Comparison of ENCODE assay signal across 19 mouse cellular contexts in genomic region chr19:4131768-4132167, GRCm38 (mm10). TPM values are rescaled to one million over a fixed set of nuclear protein-coding genes. Genes with fewer than 3 reads are reported as not detected.
A peak's percentile ranks its signal among the peaks of the same experiment; 100 is the strongest.
DNase-seq lines count a peak whose midpoint lies in the region; ATAC-seq and TF ChIP-seq lines count a peak whose summit lies in the region.
"Had no signal": no experiment of that assay in that cellular context is flagged by ENCODE, and none has a peak within 500 bp of the region (broad histone marks: within the 10 kb centered on the region; RNA-seq: fewer than 3 reads in every experiment).

No protein-coding gene starts in this region.

- H3K4me3 ChIP-seq in testis, adult 2 months (ENCODE audit: control insufficient read depth, low read depth, low read length) = no peak overlapping the region
- H3K4me3 ChIP-seq in liver, embryonic 12.5 days = 0 out of 2 replicates have a peak overlapping the region, but pooled peaks have one; percentile 66
- H3K4me3 ChIP-seq in stomach, postnatal 0 days (ENCODE audit: low read depth, low read length) = no peak overlapping the region
- H3K4me3 ChIP-seq: embryonic facial prominence, embryonic 13.5 days; limb, embryonic 15.5 days had no signal

- H3K4me1 ChIP-seq in testis, adult 2 months (ENCODE audit: control insufficient read depth, insufficient read depth, low read length) = peaks cover 3% of the 10 kb centered on the region
- H3K4me1 ChIP-seq in liver, embryonic 12.5 days = peaks cover 60% of the 10 kb centered on the region
- H3K4me1 ChIP-seq in stomach, postnatal 0 days (replicated peaks; ENCODE audit: control insufficient read depth, insufficient read depth) = 0 out of 2 replicates have a peak, but pooled peaks cover under 1% of the 10 kb centered on the region

- TF ChIP-seq EP300 in stomach, postnatal 0 days (optimal IDR thresholded peaks at IDR 0.05) = no peak

- H3K9ac ChIP-seq in liver, embryonic 12.5 days = peak overlapping the region; percentile 74
- H3K9ac ChIP-seq in stomach, postnatal 0 days (ENCODE audit: low read length) = no peak overlapping the region
- H3K9ac ChIP-seq: embryonic facial prominence, embryonic 13.5 days; hindbrain, embryonic 14.5 days; limb, embryonic 15.5 days had no signal

- WGBS in liver, embryonic 12.5 days (ENCODE audit: insufficient replicate concordance) = 88% methylated on average over 2 of the region's 2 CpGs
- 79% methylated on average over 2 of the region's 2 CpGs for WGBS in stomach, postnatal 0 days

- no peak for TF ChIP-seq POLR2A in testis, adult 2 months (IDR thresholded peaks at IDR 0.05; ENCODE audit: control insufficient read depth, low read depth, low read length)

- H3K27ac ChIP-seq in testis, adult 2 months (ENCODE audit: control insufficient read depth, insufficient read depth, low read depth, low read length) = no peak overlapping the region
- peak overlapping the region; percentile 88 for H3K27ac ChIP-seq in liver, embryonic 12.5 days
- H3K27ac ChIP-seq in stomach, postnatal 0 days (replicated peaks) = no peak overlapping the region
- H3K27ac ChIP-seq: embryonic facial prominence, embryonic 13.5 days; hindbrain, embryonic 14.5 days; limb, embryonic 15.5 days had no signal

- H3K4me2 ChIP-seq in liver, embryonic 12.5 days = peak overlapping the region; percentile 85
- H3K4me2 ChIP-seq in stomach, postnatal 0 days (replicated peaks; ENCODE audit: low read depth) = no peak overlapping the region
- H3K4me2 ChIP-seq: embryonic facial prominence, embryonic 13.5 days; hindbrain, embryonic 14.5 days; limb, embryonic 15.5 days had no signal

- 0 out of 2 replicates have a peak, but pooled peaks have one; percentile 23 for ATAC-seq in cerebellum, adult (ENCODE audit: insufficient number of reproducible peaks, low FRiP score, low TSS enrichment)
- peak; percentile 17 for ATAC-seq in liver, embryonic 12.5 days
- ATAC-seq in stomach, postnatal 0 days (ENCODE audit: low FRiP score, low TSS enrichment) = no peak
- ATAC-seq: forebrain, embryonic 14.5 days; Patski had no signal

- H3K36me3 ChIP-seq in testis, adult 2 months (ENCODE audit: control insufficient read depth, insufficient read depth, low read length) = no peaks in the 10 kb centered on the region; the same call in 1 of the 2 replicates
- peaks cover 56% of the 10 kb centered on the region for H3K36me3 ChIP-seq in liver, embryonic 12.5 days
- H3K36me3 ChIP-seq in stomach, postnatal 0 days (ENCODE audit: control insufficient read depth, insufficient read depth, low read length) = peaks cover 20% of the 10 kb centered on the region

- no peaks in the 10 kb centered on the region for H3K9me3 ChIP-seq in liver, embryonic 12.5 days (replicated peaks)
- H3K9me3 ChIP-seq in stomach, postnatal 0 days (ENCODE audit: control insufficient read depth, low read length) = no peaks in the 10 kb centered on the region
- H3K9me3 ChIP-seq: embryonic facial prominence, embryonic 13.5 days; limb, embryonic 15.5 days had no signal

- H3K27me3 ChIP-seq in testis, adult 2 months (ENCODE audit: control insufficient read depth, insufficient read depth, low read length) = no peaks in the 10 kb centered on the region
- H3K27me3 ChIP-seq in liver, embryonic 12.5 days (replicated peaks) = no peaks in the 10 kb centered on the region
- no peaks in the 10 kb centered on the region for H3K27me3 ChIP-seq in stomach, postnatal 0 days (ENCODE audit: control insufficient read depth, insufficient read depth, low read length)
- H3K27me3 ChIP-seq: embryonic facial prominence, embryonic 13.5 days; limb, embryonic 15.5 days; Patski had no signal

- peak; percentile 9; the same call in 1 of the 2 replicates for TF ChIP-seq CTCF in testis, adult 2 months (IDR thresholded peaks at IDR 0.05; ENCODE audit: control insufficient read depth, insufficient read depth, insufficient replicate concordance, low read depth, low read length)
- TF ChIP-seq CTCF in stomach, postnatal 0 days (IDR thresholded peaks at IDR 0.05; ENCODE audit: low read depth) = peak; percentile 24; the same call in 1 of the 2 replicates

- DNase-seq in cerebellum, postnatal 14 days = no peak
- no peak for DNase-seq in testis, postnatal 10 days (ENCODE audit: low spot score)
- no peak for DNase-seq in stomach, postnatal 0 days (ENCODE audit: low spot score)
- DNase-seq in right cerebral cortex, adult 18-20 months = no peak
- DNase-seq in layer of hippocampus, adult 9-11 months = no peak
- DNase-seq: cerebellum, adult 11 months; heart, postnatal 10 days; kidney, adult 2 months; lung, postnatal 4 days; midbrain, embryonic 14.5 days; right cerebral cortex, postnatal 14 days had no signal

RNA-seq across cellular contexts. Expression of gene Aip, which starts 6.1 kb away (rescaled TPM):
- 21.0 and 23.5 TPM in 2 replicates for polyA plus RNA-seq in testis, adult 2 months (2012; rRNA removed)
- polyA plus RNA-seq in liver, embryonic 12.5 days (2016; fragmentation: Nextera tagmentation; extraction: Ambion mirVana) = 42.0 and 43.6 TPM in 2 replicates
- 47.0 and 48.0 TPM in 2 replicates for polyA plus RNA-seq in stomach, postnatal 0 days (2015; fragmentation: Nextera tagmentation; extraction: Ambion mirVana)

RNA-seq across cellular contexts. Expression of gene Gpr152, which starts 7.8 kb away (rescaled TPM):
- polyA plus RNA-seq in testis, adult 2 months (2012; rRNA removed) = 0.02 TPM in 1 of 2 replicates, not detected in the other
- polyA plus RNA-seq in liver, embryonic 12.5 days (2016; fragmentation: Nextera tagmentation; extraction: Ambion mirVana) = not detected in 2 replicates
- polyA plus RNA-seq in stomach, postnatal 0 days (2015; fragmentation: Nextera tagmentation; extraction: Ambion mirVana) = 0.02 TPM in 1 of 2 replicates, not detected in the other
- polyA plus RNA-seq: embryonic facial prominence, embryonic 13.5 days; forebrain, embryonic 14.5 days; hindbrain, embryonic 14.5 days; limb, embryonic 15.5 days; midbrain, embryonic 14.5 days; Patski had no signal

RNA-seq across cellular contexts. Expression of gene Cabp4, which starts 12.1 kb away (rescaled TPM):
- polyA plus RNA-seq in testis, adult 2 months (2012; rRNA removed) = 0.16 and 0.29 TPM in 2 replicates
- 0.06 and 0.07 TPM in 2 replicates for polyA plus RNA-seq in liver, embryonic 12.5 days (2016; fragmentation: Nextera tagmentation; extraction: Ambion mirVana)
- 0.05 TPM in 1 of 2 replicates, not detected in the other for polyA plus RNA-seq in stomach, postnatal 0 days (2015; fragmentation: Nextera tagmentation; extraction: Ambion mirVana)
- polyA plus RNA-seq: embryonic facial prominence, embryonic 13.5 days had no signal

RNA-seq across cellular contexts. Expression of gene Coro1b, which starts 16.7 kb away (rescaled TPM):
- 87.3 and 97.2 TPM in 2 replicates for polyA plus RNA-seq in testis, adult 2 months (2012; rRNA removed)
- polyA plus RNA-seq in liver, embryonic 12.5 days (2016; fragmentation: Nextera tagmentation; extraction: Ambion mirVana) = 86.5 and 86.9 TPM in 2 replicates
- polyA plus RNA-seq in stomach, postnatal 0 days (2015; fragmentation: Nextera tagmentation; extraction: Ambion mirVana) = 127 and 133 TPM in 2 replicates

RNA-seq across cellular contexts. Expression of gene Ptprcap, which starts 21.6 kb away (rescaled TPM):
- 0.65 and 1.0 TPM in 2 replicates for polyA plus RNA-seq in testis, adult 2 months (2012; rRNA removed)
- 24.3 and 26.2 TPM in 2 replicates for polyA plus RNA-seq in liver, embryonic 12.5 days (2016; fragmentation: Nextera tagmentation; extraction: Ambion mirVana)
- polyA plus RNA-seq in stomach, postnatal 0 days (2015; fragmentation: Nextera tagmentation; extraction: Ambion mirVana) = 1.1 and 1.3 TPM in 2 replicates
